Mouse (Mus musculus) neural tube, embryonic 13.5 days (tissue): ENCODE results near the gene Osr1. TPM values are rescaled to one million over a fixed set of nuclear protein-coding genes. Genes with fewer than 3 reads are reported as not detected.

Experiments used
- ATAC-seq: fragments of 200-750 bp; cut with Nextera tagmentation; 2 replicates; pipeline ENCODE4 v1.8.0; 2017; ENCODE audit warnings: low read depth, mild to moderate bottlenecking, moderate TSS enrichment, moderate library complexity
- H3K27ac ChIP-seq: fragments of 300-500 bp; sonication (generic); replicated peaks from 2 replicates; pipeline ENCODE4 v1.5.1; 2015; ENCODE audit warnings: moderate library complexity, mild to moderate bottlenecking, inconsistent platforms
- H3K27me3 ChIP-seq: fragments of 300-500 bp; sonication (generic); 2 replicates; pipeline ENCODE4 v1.6.1; 2015; ENCODE audit warnings: mild to moderate bottlenecking, inconsistent platforms
- H3K36me3 ChIP-seq: fragments of 300-500 bp; sonication (generic); 2 replicates; pipeline ENCODE4 v1.6.1; 2015; ENCODE audit warnings: mild to moderate bottlenecking, inconsistent platforms
- H3K4me1 ChIP-seq: fragments of 300-500 bp; sonication (generic); replicated peaks from 2 replicates; pipeline ENCODE4 v1.6.1; 2015; ENCODE audit warnings: inconsistent platforms
- H3K4me2 ChIP-seq: fragments of 300-500 bp; sonication (generic); 2 replicates; pipeline ENCODE4 v1.6.1; 2015; ENCODE audit warnings: inconsistent platforms, mild to moderate bottlenecking, moderate library complexity
- H3K4me3 ChIP-seq: fragments of 300-500 bp; sonication (generic); 2 replicates; pipeline ENCODE4 v1.5.1; 2015; ENCODE audit warnings: mild to moderate bottlenecking, inconsistent platforms
- H3K9ac ChIP-seq: fragments of 300-500 bp; sonication (generic); 2 replicates; pipeline ENCODE4 v1.6.1; 2015; ENCODE audit warnings: moderate library complexity, mild to moderate bottlenecking, inconsistent platforms
- H3K9me3 ChIP-seq: fragments of 300-500 bp; sonication (generic); 2 replicates; pipeline ENCODE4 v1.6.1; 2016; ENCODE audit warnings: inconsistent platforms
- whole genome bisulfite sequencing: fragments of 180-500 bp; shearing (Covaris S2); methylation state at CpG from one replicate; pipeline ENCODE4 v1.1.7; 2015; 5-methylcytosine and 5-hydroxymethylcytosine counted together
- polyA plus RNA-seq: library from polyadenylated mRNA; unstranded; fragments of >200 nt; fragmentation: Nextera tagmentation; extraction: Ambion mirVana; gene quantifications from 2 replicates; pipeline ENCODE4 v1.2.1, GENCODE M21; 2015

The Osr1 gene
- polyA plus RNA-seq, result 12.3 and 15.7 TPM in 2 replicates

GRCm38 (mm10) chr12:9569971-9570370 is at the start of gene Osr1:
TSS of gene Osr1 (plus strand) at chr12:9570116.
- no peak within 1 kb of the TSS for H3K27ac ChIP-seq
- H3K36me3 ChIP-seq, result no peaks in the 10 kb centered on the region
- peaks cover 21% of the 10 kb centered on the region for H3K4me1 ChIP-seq
- H3K4me2 ChIP-seq, result peak within 1 kb of the TSS; percentile 53
- H3K27me3 ChIP-seq, result peaks cover 74% of the 10 kb centered on the region
- H3K9me3 ChIP-seq, result no peaks in the 10 kb centered on the region
- H3K4me3 ChIP-seq, result peak within 1 kb of the TSS; percentile 26
- WGBS, result under 1% methylated on average over 15 of the region's 15 CpGs
- ATAC-seq, result peak; percentile 42; the same call in 1 of the 2 replicates
- H3K9ac ChIP-seq, result no peak within 1 kb of the TSS

DNA sequence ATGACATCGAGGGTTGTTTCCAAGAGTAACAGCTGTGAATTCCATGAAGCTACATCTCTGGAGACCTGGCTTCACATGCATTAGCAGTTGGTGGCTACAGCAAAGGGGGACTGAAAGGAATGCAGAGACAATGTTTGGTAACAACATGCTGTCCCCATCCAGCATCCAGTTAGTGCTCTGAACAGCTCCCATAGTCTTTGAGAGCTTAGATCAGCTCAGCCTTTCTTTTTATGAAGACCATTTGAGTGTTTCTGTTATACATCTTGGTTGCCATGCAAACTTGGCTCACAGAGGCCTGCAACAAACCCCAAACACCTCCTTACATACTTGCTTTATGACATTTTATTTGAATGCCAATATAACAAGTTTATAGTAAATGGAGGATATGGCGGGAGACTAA is 19.6 kb upstream of the Osr1 start:
- Histone ChIP-seq H3K9me3 (no peaks in the 10 kb centered on the region), H3K4me2 (no peak overlapping the region), H3K9ac (no peak overlapping the region), H3K27me3 (no peaks in the 10 kb centered on the region), H3K4me1 (no peaks in the 10 kb centered on the region), H3K4me3 (no peak overlapping the region), H3K27ac (no peak overlapping the region), H3K36me3 (no peaks in the 10 kb centered on the region)
- 88% methylated on average over 2 of the region's 2 CpGs for WGBS
- no peak for ATAC-seq

DNA sequence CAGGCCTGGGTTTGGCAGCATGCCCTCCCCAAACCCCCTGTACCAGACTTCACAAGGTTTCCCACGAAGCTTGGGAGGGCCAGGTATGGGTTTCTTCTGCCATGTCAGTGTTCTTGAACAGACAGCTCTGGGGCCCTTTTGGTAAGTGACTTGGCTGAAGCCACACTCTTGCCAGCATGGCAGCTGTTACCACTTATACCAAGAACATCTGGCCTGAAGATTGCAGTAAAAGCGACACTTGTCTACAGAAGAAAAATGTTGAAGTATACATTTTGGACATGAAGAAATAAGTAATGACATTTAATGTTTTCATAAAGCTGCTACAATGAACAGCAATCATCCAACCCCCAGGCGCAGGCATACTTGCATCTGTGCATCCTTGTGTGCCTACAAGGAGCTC is 5.0 kb upstream of the Osr1 start:
- Histone ChIP-seq H3K27ac (no peak overlapping the region), H3K4me3 (no peak overlapping the region), H3K4me2 (no peak overlapping the region), H3K27me3 (peaks cover 24% of the 10 kb centered on the region), H3K9ac (no peak overlapping the region), H3K9me3 (no peaks in the 10 kb centered on the region), H3K4me1 (no peaks in the 10 kb centered on the region), H3K36me3 (no peaks in the 10 kb centered on the region)
- no peak for ATAC-seq
- WGBS, result 84% methylated on average over 3 of the region's 3 CpGs

DNA sequence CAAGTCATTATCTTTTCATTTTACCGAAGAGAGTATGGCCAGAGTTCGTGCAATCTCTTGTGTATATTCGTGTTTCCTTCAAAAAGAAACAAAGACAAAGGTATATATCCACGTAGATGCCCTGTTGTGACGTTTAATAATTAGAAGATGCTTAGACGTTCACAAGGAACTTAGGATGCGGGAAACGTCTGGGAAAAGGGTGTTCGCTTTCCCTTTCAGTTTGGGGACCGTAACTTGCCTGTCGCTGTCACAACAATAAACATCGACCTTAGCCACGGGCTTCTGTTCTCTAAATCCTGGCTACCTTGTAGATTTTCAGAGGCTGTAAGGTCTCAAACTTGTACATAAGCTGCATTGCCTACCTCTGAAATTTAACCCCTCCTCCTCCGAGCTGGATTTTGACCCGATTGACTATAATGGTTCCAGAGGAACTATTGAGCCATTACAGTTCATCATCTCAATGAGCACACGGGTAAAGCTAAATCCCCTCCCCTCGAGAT is 630 bp downstream of the Osr1 start:
- Histone ChIP-seq H3K4me2 (peak overlapping the region; percentile 53), H3K9ac (no peak overlapping the region), H3K9me3 (no peaks in the 10 kb centered on the region), H3K27ac (no peak overlapping the region), H3K4me1 (peaks cover 21% of the 10 kb centered on the region), H3K36me3 (no peaks in the 10 kb centered on the region), H3K4me3 (peak overlapping the region; percentile 26), H3K27me3 (peaks cover 80% of the 10 kb centered on the region)
- WGBS, result under 1% methylated on average over 17 of the region's 17 CpGs
- no peak for ATAC-seq

- Histone ChIP-seq H3K4me3 (no peak overlapping the region), H3K36me3 (no peaks in the 10 kb centered on the region), H3K4me2 (no peak overlapping the region), H3K4me1 (peaks cover 25% of the 10 kb centered on the region), H3K27me3 (peaks cover 89% of the 10 kb centered on the region), H3K9me3 (no peaks in the 10 kb centered on the region), H3K27ac (no peak overlapping the region), H3K9ac (no peak overlapping the region)
- WGBS, result 2% methylated on average over 13 of the region's 13 CpGs
- no peak for ATAC-seq
Observed at GRCm38 (mm10) chr12:9571276-9571940, 1.5 kb downstream of the Osr1 start.

- no peaks in the 10 kb centered on the region for H3K36me3 ChIP-seq
Observed at GRCm38 (mm10) chr12:9572022-9572421, 2.1 kb downstream of the Osr1 start.

GRCm38 (mm10) chr12:9573682-9574081 is 3.8 kb downstream of the Osr1 start:
- H3K4me3 ChIP-seq, result peak overlapping the region; percentile 36
- H3K27ac ChIP-seq, result no peak overlapping the region
- peak overlapping the region; percentile 57 for H3K4me2 ChIP-seq
- H3K27me3 ChIP-seq, result peaks cover 98% of the 10 kb centered on the region
- peaks cover 25% of the 10 kb centered on the region for H3K4me1 ChIP-seq
- no peak for ATAC-seq
- H3K9ac ChIP-seq, result no peak overlapping the region
- H3K9me3 ChIP-seq, result no peaks in the 10 kb centered on the region
- 3% methylated on average over 12 of the region's 12 CpGs for WGBS
- H3K36me3 ChIP-seq, result no peaks in the 10 kb centered on the region

More at GRCm38 (mm10) chr12:9572022-9572421, 2.1 kb downstream of the Osr1 start:
- ATAC-seq, result no peak
- Histone ChIP-seq H3K27ac (no peak overlapping the region), H3K9ac (no peak overlapping the region), H3K9me3 (no peaks in the 10 kb centered on the region), H3K4me1 (peaks cover 25% of the 10 kb centered on the region), H3K4me2 (no peak overlapping the region), H3K27me3 (peaks cover 92% of the 10 kb centered on the region), H3K4me3 (no peak overlapping the region)
- WGBS, result 14% methylated on average over 4 of the region's 4 CpGs

- Histone ChIP-seq H3K27ac (no peak overlapping the region), H3K36me3 (no peaks in the 10 kb centered on the region), H3K9me3 (no peaks in the 10 kb centered on the region), H3K9ac (0 out of 2 replicates have a peak overlapping the region, but pooled peaks have one; percentile 49), H3K4me3 (peak overlapping the region; percentile 36), H3K4me2 (peak overlapping the region; percentile 57), H3K4me1 (peaks cover 28% of the 10 kb centered on the region), H3K27me3 (peaks cover 98% of the 10 kb centered on the region)
- under 1% methylated on average over 38 of the region's 38 CpGs for WGBS
- no peak for ATAC-seq
Observed at GRCm38 (mm10) chr12:9574244-9574871, 4.4 kb downstream of the Osr1 start.

- Histone ChIP-seq H3K9ac (0 out of 2 replicates have a peak overlapping the region, but pooled peaks have one; percentile 2), H3K36me3 (no peaks in the 10 kb centered on the region), H3K4me2 (0 out of 2 replicates have a peak overlapping the region, but pooled peaks have one; percentile 57), H3K4me1 (peaks cover 37% of the 10 kb centered on the region), H3K9me3 (no peaks in the 10 kb centered on the region), H3K27me3 (peaks cover 100% of the 10 kb centered on the region), H3K27ac (no peak overlapping the region), H3K4me3 (peak overlapping the region; percentile 36)
- ATAC-seq, result 0 out of 2 replicates have a peak, but pooled peaks have one; percentile 4
- 2% methylated on average over 21 of the region's 21 CpGs for WGBS
Observed at GRCm38 (mm10) chr12:9575158-9576042, 5.5 kb downstream of the Osr1 start.

GRCm38 (mm10) chr12:9576043-9576538 is 6.2 kb downstream of the Osr1 start:
- H3K9ac ChIP-seq, result 0 out of 2 replicates have a peak overlapping the region, but pooled peaks have one; percentile 2
- no peaks in the 10 kb centered on the region for H3K36me3 ChIP-seq
- H3K4me2 ChIP-seq, result peak overlapping the region; percentile 20
- peaks cover 99% of the 10 kb centered on the region for H3K27me3 ChIP-seq
- no peak overlapping the region for H3K27ac ChIP-seq
- ATAC-seq, result peak; percentile 36; the same call in 1 of the 2 replicates
- H3K4me1 ChIP-seq, result peaks cover 37% of the 10 kb centered on the region
- no peaks in the 10 kb centered on the region for H3K9me3 ChIP-seq
- H3K4me3 ChIP-seq, result peak overlapping the region; percentile 36
- 2% methylated on average over 18 of the region's 18 CpGs for WGBS

DNA sequence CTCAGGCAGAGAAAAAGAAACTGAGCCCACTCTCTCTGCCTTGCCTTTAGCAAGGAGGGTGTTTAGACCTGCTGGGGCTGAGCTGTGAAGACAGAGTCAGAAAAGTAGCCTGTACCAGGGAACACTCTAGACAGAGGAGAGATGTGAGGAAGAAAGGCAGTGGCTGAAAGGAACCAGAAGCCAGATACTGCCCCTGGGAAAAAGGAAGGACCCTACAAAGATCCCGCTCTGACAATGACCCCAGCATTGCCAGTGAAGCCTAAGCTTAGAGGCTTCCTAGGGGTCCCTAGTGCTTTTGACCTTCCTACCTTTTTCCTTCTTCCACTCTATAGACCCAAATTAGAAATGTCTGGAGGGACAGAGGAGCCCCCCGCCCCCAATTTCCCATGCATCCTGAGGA is 7.7 kb downstream of the Osr1 start:
- Histone ChIP-seq H3K27ac (no peak overlapping the region), H3K9me3 (no peaks in the 10 kb centered on the region), H3K4me3 (no peak overlapping the region), H3K4me1 (peaks cover 42% of the 10 kb centered on the region), H3K9ac (no peak overlapping the region), H3K4me2 (no peak overlapping the region), H3K36me3 (no peaks in the 10 kb centered on the region), H3K27me3 (peaks cover 99% of the 10 kb centered on the region)
- ATAC-seq, result no peak
- WGBS, result 9% methylated on average over 2 of the region's 2 CpGs
